Mouse (Mus musculus) right cerebral cortex, adult 18-20 months (tissue): ENCODE data around the gene Tmsb4x.

ENCODE experiments used
- DNase-seq: peaks from one replicate; pipeline ENCODE4 v3.0.0; 2022; ENCODE audit warnings: mixed read lengths

Tmsb4x gene

GRCm38 (mm10) chrX:167179961-167180642 is 29.0 kb downstream of the Tmsb4x start:
- no peak for DNase-seq

DNA sequence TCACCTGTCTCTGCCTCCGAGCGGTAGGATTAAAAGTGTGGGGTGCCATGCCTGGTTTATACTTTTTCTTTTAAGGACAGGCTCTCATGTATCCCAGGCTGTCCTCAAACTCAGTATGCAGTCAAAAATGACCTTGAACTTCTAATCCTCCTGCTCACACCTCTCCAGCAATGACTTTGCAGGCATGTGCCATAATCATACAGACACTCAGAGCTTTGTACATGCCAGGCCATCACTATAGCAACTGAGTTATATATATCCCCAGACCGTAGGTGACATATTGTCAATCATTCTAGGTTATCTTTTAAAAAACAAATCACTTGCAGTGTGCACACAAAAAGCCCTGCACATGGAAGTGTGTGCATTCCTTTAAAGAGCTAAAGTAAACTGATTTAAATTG is 29.6 kb downstream of the Tmsb4x start:
- DNase-seq: no peak

- no peak for DNase-seq
Observed at GRCm38 (mm10) chrX:167175319-167175718, 33.8 kb downstream of the Tmsb4x start.

DNA sequence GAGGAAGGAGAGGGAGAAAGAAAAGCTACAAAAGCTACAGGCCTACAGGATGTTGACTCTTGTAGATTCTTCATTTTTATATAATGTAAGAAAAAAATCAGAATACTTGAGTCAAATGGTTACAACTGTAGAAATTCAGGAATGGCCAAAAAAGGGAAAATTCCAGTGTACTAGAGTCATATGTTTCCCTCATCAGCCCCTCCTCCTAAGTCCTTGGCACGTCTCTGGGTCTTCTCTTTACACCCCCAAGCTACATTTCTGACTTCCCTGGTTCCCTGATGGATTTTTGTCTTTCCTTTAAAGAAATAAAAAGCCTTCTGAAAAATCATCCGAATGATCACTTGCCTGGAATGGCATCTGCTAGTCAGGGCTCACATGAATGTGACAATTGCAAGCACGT is 34.8 kb downstream of the Tmsb4x start:
- DNase-seq: no peak

DNA sequence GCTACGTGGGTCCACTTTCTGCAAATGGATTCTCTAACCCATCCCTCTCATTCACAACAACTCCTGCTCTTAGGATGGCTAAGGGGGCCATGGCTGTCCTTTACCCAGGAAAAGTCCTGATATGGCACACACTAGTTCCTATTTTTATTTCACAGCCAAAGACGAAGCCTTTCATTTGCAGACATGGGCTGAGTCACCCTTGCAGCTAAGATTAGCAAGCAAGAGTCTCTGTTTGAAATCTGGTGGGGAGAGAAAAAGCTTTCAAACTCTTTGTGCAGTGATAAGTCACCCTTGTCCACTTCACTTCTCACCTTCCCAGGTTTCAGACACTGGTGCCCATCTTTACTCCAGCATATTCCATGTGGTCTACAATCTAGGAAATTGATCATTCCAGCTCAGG is 36.9 kb downstream of the Tmsb4x start:
- DNase-seq: peak; percentile 19

GRCm38 (mm10) chrX:167171281-167171680 is 37.8 kb downstream of the Tmsb4x start:
- DNase-seq: no peak

- no peak for DNase-seq
Observed at GRCm38 (mm10) chrX:167167282-167167681, 41.8 kb downstream of the Tmsb4x start.

- no peak for DNase-seq
Observed at GRCm38 (mm10) chrX:167166051-167166450, 43.1 kb downstream of the Tmsb4x start.

- no peak for DNase-seq
Observed at GRCm38 (mm10) chrX:167157691-167158090, 51.4 kb downstream of the Tmsb4x start.
